Mouse (Mus musculus) gastrocnemius, postnatal 14 days (tissue): Measurements from ENCODE around the gene Fn3krp. TPM values are rescaled to one million over a fixed set of nuclear protein-coding genes. Genes with fewer than 3 reads are reported as not detected.

Experiments used
- DNase-seq: peaks from one replicate; pipeline ENCODE4 v3.0.0; 2021; ENCODE audit warnings: mixed read lengths
- intact Hi-C: fragments of 180-260 bp; cut with DNase I; formaldehyde crosslinking; loops from one replicate; pipeline ENCODE4 v1.15.1; 2025; ENCODE audit warnings: low total_unique reads
- long read RNA-seq, 2 experiments: library from polyadenylated mRNA; stranded (forward); transcript quantifications; one replicate each; pipeline ENCODE4 v2.0.0; 2021
- total RNA-seq, 2 experiments: library from RNA; stranded (reverse); gene quantifications; 2 replicates each; pipeline ENCODE4 v1.2.3; 2021

Fn3krp gene
- 1 to 10 TPM; 4.4 to 5.1 TPM for total RNA-seq
- long read RNA-seq, experiment 1, partial matches to known transcripts, result 0 of 1 reads
- long read RNA-seq, experiment 1, other reads (novel, unspliced or antisense), result 0 of 1 reads
- long read RNA-seq, experiment 2, partial matches to known transcripts, result 0 of 1 reads
- long read RNA-seq, experiment 2, other reads (novel, unspliced or antisense), result 0 of 1 reads

DNA sequence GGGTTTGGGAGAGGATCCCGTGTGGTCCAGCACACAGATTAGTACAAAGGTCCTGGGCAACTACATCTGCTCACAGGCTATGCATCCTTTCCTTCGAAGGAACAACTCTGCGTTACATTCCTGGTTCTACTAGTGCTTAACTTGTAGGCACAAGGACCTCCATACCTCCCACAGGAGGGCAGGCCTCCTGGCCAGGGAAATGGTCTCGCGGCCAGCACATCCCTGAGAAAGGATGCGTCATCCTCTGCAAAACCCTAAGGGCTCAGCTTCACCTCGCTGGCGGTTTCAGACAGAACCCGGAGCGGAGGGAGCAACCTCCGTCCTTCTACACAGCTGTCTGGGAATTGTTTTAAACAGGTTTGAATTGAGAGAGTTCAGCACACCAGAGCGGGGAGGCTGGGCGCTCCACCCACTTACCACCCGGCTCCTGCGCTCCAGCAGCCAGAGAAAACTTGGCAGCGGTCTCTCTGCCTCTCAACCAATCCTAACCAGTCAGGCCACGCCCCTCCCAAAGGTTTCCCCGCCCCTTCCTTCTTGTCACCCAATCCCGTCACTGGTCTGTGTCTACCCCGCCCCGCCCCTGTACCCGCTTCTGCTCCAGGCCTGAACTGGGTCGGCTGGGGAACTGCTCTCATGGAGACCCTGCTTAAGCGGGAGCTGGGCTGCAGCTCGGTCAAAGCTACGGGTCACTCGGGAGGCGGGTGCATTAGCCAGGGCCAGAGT, at the start of gene Fn3krp:
Gene Fn3krp (plus strand): TSS at position 572 of the 723 bp plus-strand sequence.
- intact Hi-C loops, result no loop called here

DNA sequence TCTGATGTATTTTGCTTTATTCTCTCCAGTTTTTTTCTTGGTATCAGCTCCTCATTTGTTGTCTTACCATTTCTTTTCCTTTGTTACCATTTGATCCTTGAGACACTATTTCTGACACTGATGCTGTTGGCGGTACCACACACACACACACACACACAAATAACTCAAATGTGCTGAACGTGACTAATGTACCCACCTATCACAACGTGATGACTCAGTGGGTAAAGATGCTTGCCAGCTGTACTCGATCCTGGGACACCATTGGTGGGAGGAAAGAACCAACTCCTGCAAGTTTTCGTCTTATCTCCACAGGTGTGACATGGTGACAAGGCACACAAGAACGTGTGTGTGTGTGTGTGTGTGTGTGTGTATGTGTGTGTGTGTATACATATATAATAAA, 47.9 kb upstream of the Fn3krp start:
- intact Hi-C loops, result no loop called here
- DNase-seq, result no peak

More for the DNA sequence above, at the start of gene Fn3krp:
- DNase-seq, result peak; percentile 99

DNA sequence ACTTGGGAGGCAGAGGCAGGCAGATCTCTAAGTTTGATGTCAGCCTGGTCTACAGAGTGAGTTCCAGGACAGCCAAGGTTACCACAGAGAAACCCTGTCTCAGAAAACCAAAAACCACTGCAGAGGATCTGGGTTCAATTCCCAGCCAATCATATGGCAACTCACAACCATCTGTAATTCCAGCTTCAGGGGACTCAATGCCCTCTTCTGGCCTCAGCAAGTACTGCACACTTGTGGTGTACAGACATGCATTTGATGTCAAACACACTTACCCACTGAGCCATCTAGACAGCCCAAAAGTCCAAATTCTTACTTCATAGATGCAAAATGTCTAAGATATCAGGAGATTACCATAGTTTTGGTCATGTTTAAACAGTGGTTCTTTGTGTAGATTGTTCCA, 42.6 kb upstream of the Fn3krp start:
- no peak for DNase-seq
- intact Hi-C loops, result no loop called here

DNA sequence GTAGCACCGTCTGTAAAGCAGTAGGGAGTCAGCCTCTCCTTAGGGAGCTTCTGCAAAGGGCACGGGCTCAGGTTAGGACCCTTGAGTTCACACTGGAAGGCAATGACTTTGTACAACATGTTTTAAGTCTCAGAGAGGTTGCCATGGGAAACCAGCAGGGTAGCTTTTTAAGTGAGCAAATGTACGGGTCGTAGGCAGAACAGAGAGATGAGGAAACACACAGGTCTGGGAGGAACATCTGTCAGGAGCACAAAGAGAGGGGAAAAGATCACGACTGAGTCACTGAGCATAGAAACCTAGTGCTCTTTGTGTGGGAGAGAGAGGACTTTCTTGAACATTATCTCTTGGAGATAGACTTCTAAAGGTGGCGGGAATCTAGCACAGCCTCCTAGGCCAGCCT, 40.9 kb upstream of the Fn3krp start:
- no peak for DNase-seq
- intact Hi-C loops, result no loop called here

DNA sequence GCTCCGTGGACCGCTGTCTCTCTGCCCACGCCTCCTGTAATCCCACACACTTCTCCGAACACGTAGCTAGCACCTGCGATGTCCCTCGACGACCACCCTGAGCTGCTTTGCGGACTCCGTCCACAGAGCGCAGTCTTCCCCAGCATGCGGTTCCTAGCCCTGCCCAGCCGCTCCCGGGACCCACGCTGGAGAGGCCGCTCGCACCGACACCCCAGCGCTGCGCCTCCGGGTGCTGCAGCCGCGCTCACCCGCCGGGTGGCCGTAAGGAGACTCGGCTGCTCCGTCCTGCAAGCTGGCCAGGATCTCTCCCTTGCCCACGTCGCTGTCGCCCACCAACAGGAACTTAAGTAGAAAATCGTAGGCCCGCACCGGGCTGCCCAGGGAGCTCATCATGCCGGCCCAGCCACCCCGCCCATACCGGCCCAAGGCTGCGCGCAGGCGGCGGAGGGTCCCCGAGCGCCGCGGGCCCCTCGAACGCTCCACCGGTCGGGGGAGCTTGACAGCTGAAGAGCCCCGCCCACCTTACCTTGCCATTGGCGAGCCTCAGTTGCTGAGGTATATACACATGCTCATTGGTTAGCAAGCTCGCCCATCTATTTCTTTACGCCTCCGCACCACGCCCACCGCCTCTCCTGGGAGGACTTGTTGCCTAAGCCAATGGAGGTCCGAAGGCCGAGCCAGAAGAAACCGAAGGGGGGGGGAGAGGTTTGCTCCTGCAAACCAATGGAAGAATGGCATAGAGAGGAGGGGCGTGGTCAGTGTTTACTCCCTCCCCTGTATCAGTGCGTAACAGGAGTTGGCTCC, 33.2 kb upstream of the Fn3krp start, which contains the start of gene Rab40b:
Gene Rab40b (minus strand): TSS at position 502 of the 804 bp plus-strand sequence.
- intact Hi-C loops, result no loop called here
- peak; percentile 94 for DNase-seq

DNA sequence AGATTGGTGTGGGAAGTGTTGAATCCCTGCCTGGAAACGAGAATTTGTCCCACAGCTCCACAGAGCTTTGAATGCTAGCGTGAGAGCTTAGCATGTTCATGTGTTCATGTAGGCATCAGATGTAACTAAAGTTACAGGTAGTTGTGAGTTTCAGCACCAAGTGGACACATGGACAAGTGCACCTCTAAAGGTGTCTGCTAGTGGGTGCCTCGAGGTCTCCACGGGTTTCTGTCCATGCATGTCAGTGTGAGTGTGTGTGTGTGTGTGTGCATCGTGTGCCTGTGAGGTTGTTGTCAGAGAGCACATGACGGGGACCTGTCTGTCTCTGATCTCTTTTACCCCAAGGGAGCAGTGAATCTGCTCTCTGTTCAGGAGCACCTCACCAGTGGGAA, 32.7 kb upstream of the Fn3krp start:
- DNase-seq, result no peak
- intact Hi-C loops, result no loop called here

DNA sequence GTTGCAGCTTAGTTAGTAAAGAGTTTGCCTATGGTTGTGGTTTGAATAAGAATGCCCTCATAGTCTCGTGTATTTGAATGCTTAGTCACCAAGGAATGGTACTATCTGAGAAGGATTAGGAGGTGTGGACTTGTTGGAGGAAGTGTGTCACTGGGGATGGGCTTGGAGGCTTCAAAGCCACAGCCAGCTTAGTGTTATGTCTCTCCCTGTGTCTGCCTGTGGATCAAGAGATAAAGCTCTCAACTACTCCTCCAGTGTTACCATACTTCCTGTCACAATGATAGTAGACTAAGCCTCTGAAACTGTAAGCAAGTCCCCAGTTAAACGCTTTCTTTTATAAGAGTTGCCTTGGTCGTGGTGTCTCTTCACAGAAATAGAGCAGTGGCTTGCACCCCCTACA, 30.4 kb upstream of the Fn3krp start:
- no peak for DNase-seq
- intact Hi-C loops, result no loop called here

DNA sequence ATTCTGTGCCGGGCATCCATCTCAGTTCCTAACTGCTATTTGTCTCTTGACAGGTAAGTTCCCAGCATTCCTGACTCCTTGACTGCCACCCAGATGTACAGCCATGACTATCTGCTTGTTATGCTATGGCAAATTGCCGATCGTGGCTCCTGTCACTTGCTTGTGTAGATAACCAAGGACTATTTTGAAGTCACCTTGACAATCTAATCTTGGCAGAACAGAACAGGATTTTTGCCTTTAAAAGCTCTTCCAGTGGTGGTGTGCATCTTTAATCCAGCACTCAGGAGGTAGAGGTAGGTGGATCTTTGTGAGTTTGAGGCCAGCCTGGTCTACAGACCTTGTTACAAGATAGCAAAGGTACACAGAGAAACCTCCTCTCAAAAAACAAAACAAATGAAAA, 28.8 kb upstream of the Fn3krp start:
- intact Hi-C loops, result no loop called here

DNA sequence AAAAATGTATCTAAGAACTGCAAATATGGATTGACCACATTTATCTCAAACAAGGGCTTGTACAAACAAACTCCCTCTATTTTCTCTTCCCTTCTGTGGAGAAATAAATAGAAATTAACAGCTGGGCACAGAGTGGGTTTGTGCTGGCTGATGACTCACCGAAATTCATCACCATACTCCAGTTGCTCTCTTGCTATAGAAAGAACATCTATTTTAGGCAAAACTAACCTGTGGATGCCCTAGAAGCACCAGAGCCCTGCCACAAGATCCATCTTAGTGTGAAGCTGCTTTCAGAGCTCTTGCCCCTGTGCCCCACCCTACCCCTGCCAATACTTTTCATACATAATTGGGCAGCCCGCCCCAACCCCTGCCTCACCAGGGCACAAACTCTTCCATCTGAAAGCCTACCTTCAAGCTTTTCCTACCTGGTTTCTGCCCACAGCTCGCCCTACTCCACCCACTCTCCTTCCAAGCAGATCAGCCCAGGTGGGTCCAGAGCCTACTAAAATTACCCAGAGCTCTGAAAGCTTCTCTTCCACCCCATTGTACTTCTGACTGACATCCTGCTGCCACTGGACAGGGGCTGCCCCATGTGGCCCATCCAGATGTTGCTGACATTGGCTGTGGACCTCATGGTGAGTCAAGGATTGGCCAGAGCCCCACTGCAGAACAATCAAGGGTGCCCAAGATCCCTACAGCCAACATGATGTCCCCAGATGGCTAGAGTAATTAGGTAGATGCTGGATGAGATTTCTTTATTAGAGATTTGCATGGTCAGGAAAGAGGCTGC, 13.6 kb upstream of the Fn3krp start:
- no peak for DNase-seq
- intact Hi-C loops, result no loop called here

More for the DNA sequence above, 28.8 kb upstream of the Fn3krp start:
- no peak for DNase-seq

DNA sequence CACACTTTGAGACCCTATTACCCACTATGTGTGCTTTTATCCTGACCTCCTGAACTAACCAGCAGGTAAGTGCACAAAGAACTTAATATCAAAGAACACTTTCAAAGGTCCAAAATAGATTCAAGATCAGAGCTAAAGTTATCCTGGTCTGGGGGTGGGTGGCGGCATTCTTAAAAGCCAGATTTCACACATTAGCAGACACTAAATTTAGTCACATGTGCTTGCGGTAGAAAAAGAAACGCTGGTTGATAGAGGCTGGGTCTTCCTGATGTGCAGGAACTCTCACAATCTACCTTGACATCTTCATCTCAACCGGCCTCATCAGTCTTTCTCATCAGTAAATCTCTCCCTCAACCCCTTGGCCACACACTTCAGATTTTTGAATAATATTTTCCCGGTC, 6.4 kb upstream of the Fn3krp start:
- intact Hi-C loops, result no loop called here
- no peak for DNase-seq

DNA sequence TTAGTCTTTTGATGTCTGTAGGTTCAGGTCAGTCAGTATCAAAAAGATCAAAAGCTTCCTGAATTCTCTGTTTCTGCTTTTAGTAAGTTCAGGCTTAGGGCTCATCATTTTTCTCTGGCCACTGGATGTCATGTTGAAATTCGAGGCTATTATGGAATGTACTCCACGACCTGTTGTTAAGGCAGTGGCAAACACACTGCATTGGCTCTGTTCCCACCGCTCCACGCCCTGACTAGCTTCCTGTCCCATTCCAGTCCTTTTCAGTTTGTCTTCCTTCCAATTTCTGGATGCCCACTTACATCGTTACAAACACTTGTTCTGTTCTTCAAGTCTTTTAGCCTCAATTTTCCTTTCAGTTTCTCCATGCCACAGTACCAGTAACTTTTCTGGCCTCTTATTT, 5.8 kb upstream of the Fn3krp start:
- intact Hi-C loops, result no loop called here
- no peak for DNase-seq

DNA sequence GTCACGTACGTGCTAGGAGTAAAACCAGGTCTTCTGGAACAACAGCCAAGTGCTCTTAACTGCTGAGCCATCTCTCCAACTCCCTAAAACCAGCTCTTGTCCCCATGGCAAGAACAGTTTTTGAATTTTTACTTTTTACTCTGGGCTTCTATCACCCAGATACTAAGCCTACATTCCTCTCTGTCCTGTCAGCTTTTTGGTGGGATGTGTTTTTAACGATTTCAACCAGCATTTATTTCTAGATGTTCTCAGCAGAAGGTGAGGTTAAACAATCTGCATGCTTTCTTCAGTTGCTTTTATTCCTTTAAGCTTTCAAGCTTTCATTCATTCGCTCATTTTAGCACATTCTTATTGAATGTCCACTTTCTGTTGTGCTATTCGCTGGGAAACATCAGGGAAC, 3.2 kb upstream of the Fn3krp start:
- intact Hi-C loops, result no loop called here

DNA sequence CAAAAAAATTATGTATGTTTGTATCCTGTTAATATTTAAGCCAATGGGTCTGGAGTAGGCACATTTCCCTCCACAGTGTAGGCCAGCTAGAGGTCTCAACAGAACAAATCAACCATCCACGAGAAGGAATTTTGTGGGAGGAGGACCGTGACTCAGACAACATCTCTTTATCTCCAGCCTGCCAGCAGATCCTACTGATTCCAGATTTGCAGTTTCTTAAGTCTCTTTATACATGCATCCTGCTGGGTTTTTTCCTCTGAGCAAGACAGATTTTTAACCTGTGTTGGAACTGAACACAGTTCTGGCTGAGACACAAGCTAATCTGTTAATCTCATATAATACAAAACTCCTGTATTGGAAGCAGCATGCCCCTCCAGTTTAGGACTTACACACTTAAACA, 2.3 kb upstream of the Fn3krp start:
- no peak for DNase-seq

More for the DNA sequence above, 3.2 kb upstream of the Fn3krp start:
- no peak for DNase-seq

DNA sequence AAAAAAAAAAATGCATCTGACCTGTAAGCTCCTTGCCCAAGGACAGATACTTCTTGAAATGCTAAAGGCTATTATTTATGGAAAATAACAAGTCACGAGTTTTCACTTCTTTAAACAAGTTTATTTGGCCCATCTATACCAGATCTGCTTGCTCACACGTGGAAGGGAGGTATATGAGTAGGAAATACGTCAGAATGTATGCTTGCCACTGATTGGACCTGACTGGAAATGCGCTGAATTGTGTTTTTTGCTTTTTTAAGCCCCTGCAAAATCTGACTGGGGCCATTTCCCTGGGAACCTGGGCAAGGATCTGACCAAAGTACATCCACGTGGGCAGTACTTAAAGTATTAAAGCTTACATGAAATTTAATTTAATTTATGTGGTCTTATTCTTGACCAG, 822 bp upstream of the Fn3krp start:
- DNase-seq, result no peak
- intact Hi-C loops, result no loop called here

More for the DNA sequence above, 2.3 kb upstream of the Fn3krp start:
- intact Hi-C loops, result no loop called here

DNA sequence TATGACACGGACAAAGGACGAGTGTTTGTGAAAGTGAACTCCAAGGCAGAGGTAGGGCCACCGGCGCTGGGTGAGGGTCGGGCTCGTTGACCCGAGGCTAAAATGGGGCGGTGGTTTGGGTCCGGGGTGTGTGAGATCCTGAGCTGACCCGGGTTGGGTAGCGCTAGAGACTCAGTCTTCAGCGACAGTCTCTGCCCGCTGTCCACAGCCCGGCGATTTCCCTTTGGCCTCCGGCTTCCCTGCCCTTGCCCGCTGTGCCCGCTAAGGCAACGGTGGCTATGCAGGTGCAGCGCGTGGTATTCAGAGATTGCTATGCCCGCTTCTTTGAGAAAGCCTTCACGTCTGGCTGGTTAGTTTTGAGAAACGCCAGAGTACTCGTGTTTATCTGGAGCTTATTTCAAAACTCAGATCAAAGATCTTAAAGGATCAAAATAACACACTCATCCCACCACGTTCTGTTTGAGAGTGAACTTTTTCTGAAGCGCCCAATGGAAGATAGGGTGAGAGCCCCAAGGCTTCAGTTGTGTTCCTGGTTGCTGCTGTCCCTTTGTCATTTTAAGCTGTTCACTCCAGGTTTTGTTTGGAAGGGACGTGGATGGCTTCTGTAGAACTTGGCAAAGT, 462 bp downstream of the Fn3krp start:
- intact Hi-C loops, result no loop called here
- DNase-seq, result no peak

DNA sequence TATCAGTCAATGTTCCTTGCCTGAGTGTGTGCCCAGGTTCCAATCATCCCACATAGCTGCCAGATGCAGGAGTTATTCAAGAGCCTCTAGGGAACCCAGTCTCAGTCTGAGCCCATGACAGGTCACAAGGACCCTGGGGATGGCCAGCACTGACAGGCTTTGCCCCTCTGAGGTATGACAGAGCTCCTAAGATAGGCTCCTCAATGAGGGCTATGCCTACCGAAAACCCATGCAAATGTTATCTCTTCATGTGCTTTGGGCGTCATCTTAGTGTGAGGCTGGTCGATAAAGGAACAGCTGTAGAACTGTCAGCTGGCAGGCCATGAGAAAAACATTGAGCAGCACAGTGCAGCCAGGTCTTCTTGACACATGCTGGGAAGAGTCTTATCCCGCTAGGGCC, 12.2 kb downstream of the Fn3krp start:
- no peak for DNase-seq

DNA sequence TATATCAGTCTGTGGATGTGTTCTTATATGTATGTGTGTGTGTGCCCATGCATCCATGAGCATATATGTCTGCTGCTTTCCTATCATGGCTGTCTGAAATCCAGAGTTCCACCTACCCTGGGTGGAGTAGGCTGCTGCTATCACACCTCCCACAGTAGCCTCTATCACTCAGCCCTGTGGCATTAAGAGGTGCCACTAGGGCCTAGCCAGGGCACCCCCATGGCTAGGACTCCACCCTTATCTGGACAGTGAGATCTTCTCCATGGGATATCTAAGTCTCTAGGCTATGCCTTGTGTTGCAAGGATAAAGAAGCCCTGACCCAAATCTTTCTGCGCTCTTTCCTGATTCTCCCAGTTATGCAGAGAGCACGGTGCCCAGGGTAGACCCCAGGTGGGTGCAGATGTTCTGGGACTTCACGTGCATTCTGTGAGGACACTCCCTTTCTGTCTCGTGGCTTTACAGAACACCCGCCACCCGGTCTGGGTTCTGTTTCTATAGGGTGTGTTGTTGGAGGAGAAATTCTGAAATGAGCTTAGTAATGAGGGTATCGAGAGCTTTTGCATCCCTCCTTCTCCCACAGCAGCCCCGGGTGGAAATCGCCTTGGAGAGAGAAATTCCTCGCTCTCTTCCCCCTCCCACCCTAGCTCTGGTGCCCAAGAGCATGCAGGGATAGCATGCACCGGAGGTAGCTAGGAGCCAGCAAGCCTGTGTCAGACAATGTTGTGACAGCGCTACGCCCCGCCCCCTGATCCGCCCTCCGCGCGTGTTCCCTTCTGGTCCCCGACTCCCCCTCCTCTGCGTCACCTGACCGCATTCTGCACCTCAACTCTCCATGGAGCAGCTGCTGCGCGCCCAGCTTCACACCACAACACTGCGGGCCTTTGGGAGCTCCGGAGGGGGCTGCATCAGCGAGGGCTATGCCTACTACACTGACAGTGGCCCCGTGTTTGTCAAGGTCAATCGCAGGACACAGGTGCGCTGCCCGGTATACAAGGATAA, 13.3 kb downstream of the Fn3krp start, which contains the start of gene Fn3k:
Gene Fn3k (plus strand): TSS at position 758 of the 1,000 bp plus-strand sequence.
- DNase-seq, result peak; percentile 82
- intact Hi-C loops, result no loop called here

More for the DNA sequence above, 12.2 kb downstream of the Fn3krp start:
- intact Hi-C loops, result no loop called here

DNA sequence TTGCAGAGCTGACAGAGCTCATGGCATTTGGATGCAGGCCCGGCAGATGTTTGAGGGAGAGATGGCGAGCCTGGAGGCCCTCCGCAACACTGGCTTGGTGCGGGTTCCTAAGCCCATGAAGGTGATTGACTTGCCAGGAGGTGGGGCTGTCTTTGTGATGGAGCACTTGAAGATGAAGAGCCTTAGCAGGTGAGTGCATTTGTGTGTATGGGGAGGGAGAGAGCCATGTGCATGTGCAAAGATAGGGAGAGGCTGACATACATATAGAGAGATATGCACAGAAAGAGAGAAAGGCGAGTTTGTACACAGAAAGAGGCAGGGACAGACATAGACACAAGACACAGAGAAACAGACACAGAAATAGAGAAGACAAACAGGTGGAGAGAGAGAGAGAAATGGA, 16.0 kb downstream of the Fn3krp start:
- intact Hi-C loops, result no loop called here
- no peak for DNase-seq
